Mouse (Mus musculus) MEL (cell line): ENCODE measurements at regions not wholly inside any gene's neighbourhood (a gene's known extent, or its start where the extent isn't known, plus 50 kb on each side); places are given as distances from the start of the nearest gene placed in this dataset.

ENCODE experiments used
- DNase-seq: peaks from one replicate; pipeline ENCODE4 v3.0.0; 2011; ENCODE audit warnings: low read depth, low spot score
- H3K27ac ChIP-seq: 2 replicates; pipeline ENCODE4 v1.5.1; 2012; ENCODE audit warnings: low read depth, mild to moderate bottlenecking, control low read depth, low read length, moderate library complexity; ENCODE audit not compliant: control insufficient read depth
- H3K27me3 ChIP-seq, 2 experiments: fragments of 150-350 bp in 1 of 2; sonication (generic) in 1 of 2; 2 replicates each; pipeline ENCODE4 v1.6.1; 2012; ENCODE audit warnings: low read length in 2 of 2, mild to moderate bottlenecking in 2 of 2, improper control_type of control experiment in 1 of 2, moderate library complexity in 1 of 2; ENCODE audit not compliant: insufficient read depth in 2 of 2, control insufficient read depth in 1 of 2
- H3K36me3 ChIP-seq, 2 experiments: 2 replicates each; pipeline ENCODE4 v1.6.1; 2012 to 2014; ENCODE audit warnings: low read length in 2 of 2, improper control_type of control experiment in 1 of 2, inconsistent platforms in 1 of 2, mild to moderate bottlenecking in 1 of 2; ENCODE audit not compliant: insufficient read depth in 2 of 2, control insufficient read depth in 1 of 2
- H3K4me1 ChIP-seq, 2 experiments: fragments of 150-350 bp in 1 of 2; sonication (generic) in 1 of 2; 2 replicates each; pipeline ENCODE4 v1.6.1; 2012; ENCODE audit warnings: low read length in 2 of 2, improper control_type of control experiment in 1 of 2, mild to moderate bottlenecking in 1 of 2; ENCODE audit not compliant: insufficient read depth in 2 of 2, control insufficient read depth in 1 of 2
- H3K4me3 ChIP-seq, 2 experiments: fragments of 150-350 bp in 1 of 2; sonication (generic) in 1 of 2; 2 replicates each; pipeline ENCODE4 v1.5.1; 2012; ENCODE audit warnings: low read depth in 2 of 2, low read length in 2 of 2, mild to moderate bottlenecking in 2 of 2, moderate library complexity in 2 of 2, control low read depth in 1 of 2, improper control_type of control experiment in 1 of 2; ENCODE audit not compliant: control insufficient read depth in 1 of 2, insufficient read depth in 1 of 2
- H3K79me2 ChIP-seq: 2 replicates; pipeline ENCODE4 v1.6.1; 2012; ENCODE audit warnings: mild to moderate bottlenecking, low read length, moderate library complexity; ENCODE audit not compliant: control insufficient read depth, poor library complexity, insufficient read depth
- H3K9ac ChIP-seq: 2 replicates; pipeline ENCODE4 v1.6.1; 2012; ENCODE audit warnings: low read depth, mild to moderate bottlenecking, control low read depth, low read length, moderate library complexity; ENCODE audit not compliant: control insufficient read depth, poor library complexity, severe bottlenecking
- H3K9me3 ChIP-seq: fragments of 150-350 bp; sonication (generic); replicated peaks from 2 replicates; pipeline ENCODE4 v1.6.1; 2012; ENCODE audit warnings: mild to moderate bottlenecking, low read length, improper control_type of control experiment, moderate library complexity; ENCODE audit not compliant: insufficient read depth
- BHLHE40 ChIP-seq: IDR thresholded peaks from 2 replicates; pipeline ENCODE4 v1.6.1; 2012; ENCODE audit warnings: low read depth, mild to moderate bottlenecking, inconsistent platforms, low read length, improper control_type of control experiment, borderline replicate concordance
- CHD1 ChIP-seq: IDR thresholded peaks from 2 replicates; pipeline ENCODE4 v1.6.1; 2012; ENCODE audit warnings: low read depth, mild to moderate bottlenecking, inconsistent platforms, low read length, improper control_type of control experiment
- E2F4 ChIP-seq: IDR thresholded peaks from 2 replicates; pipeline ENCODE4 v1.6.1; 2011; ENCODE audit warnings: low read depth, low read length, improper control_type of control experiment, borderline replicate concordance
- ELF1 ChIP-seq: IDR thresholded peaks from 2 replicates; pipeline ENCODE4 v1.6.1; 2014; ENCODE audit warnings: low read depth, mild to moderate bottlenecking, inconsistent platforms, low read length, improper control_type of control experiment, moderate library complexity
- GABPA ChIP-seq: IDR thresholded peaks from 2 replicates; pipeline ENCODE4 v1.6.1; 2012; ENCODE audit warnings: low read depth, mild to moderate bottlenecking, inconsistent platforms, low read length, improper control_type of control experiment, moderate library complexity
- GATA1 ChIP-seq: IDR thresholded peaks from 2 replicates; pipeline ENCODE4 v1.6.1; 2011; ENCODE audit warnings: low read depth, low read length, improper control_type of control experiment
- HCFC1 ChIP-seq: IDR thresholded peaks from 2 replicates; pipeline ENCODE4 v1.6.1; 2012; ENCODE audit warnings: low read depth, mild to moderate bottlenecking, inconsistent platforms, low read length, improper control_type of control experiment, moderate library complexity
- MAX ChIP-seq: IDR thresholded peaks from 2 replicates; pipeline ENCODE4 v1.6.1; 2011; ENCODE audit warnings: low read length, improper control_type of control experiment
- MXI1 ChIP-seq: IDR thresholded peaks from 2 replicates; pipeline ENCODE4 v1.6.1; 2011; ENCODE audit warnings: mild to moderate bottlenecking, low read depth, low read length, improper control_type of control experiment
- MYB ChIP-seq: IDR thresholded peaks from 2 replicates; pipeline ENCODE4 v1.6.1; 2011; ENCODE audit warnings: mild to moderate bottlenecking, low read depth, low read length, improper control_type of control experiment
- MYC ChIP-seq: IDR thresholded peaks from 2 replicates; pipeline ENCODE4 v1.6.1; 2011; ENCODE audit warnings: low read depth, mild to moderate bottlenecking, low read length, improper control_type of control experiment, moderate library complexity
- NELFE ChIP-seq: IDR thresholded peaks from 2 replicates; pipeline ENCODE4 v1.6.1; 2011; ENCODE audit warnings: low read depth, low read length, improper control_type of control experiment
- NRF1 ChIP-seq: IDR thresholded peaks from 2 replicates; pipeline ENCODE4 v1.6.1; 2014; ENCODE audit warnings: low read depth, mild to moderate bottlenecking, inconsistent platforms, low read length, improper control_type of control experiment, moderate library complexity; ENCODE audit not compliant: poor library complexity, insufficient read depth, severe bottlenecking
- POLR2AphosphoS2 ChIP-seq: IDR thresholded peaks from 2 replicates; pipeline ENCODE4 v1.6.1; 2011; ENCODE audit warnings: low read length, improper control_type of control experiment
- POLR2AphosphoS5 ChIP-seq: IDR thresholded peaks from 2 replicates; pipeline ENCODE4 v1.6.1; 2012; ENCODE audit warnings: low read depth, borderline replicate concordance, mild to moderate bottlenecking, inconsistent platforms, low read length, moderate library complexity, mixed read lengths
- RAD21 ChIP-seq: IDR thresholded peaks from 2 replicates; pipeline ENCODE4 v1.6.1; 2011; ENCODE audit warnings: mild to moderate bottlenecking, low read depth, low read length, improper control_type of control experiment
- RCOR1 ChIP-seq: IDR thresholded peaks from 2 replicates; pipeline ENCODE4 v1.6.1; 2012; ENCODE audit warnings: low read depth, mild to moderate bottlenecking, inconsistent platforms, low read length, improper control_type of control experiment
- SMC3 ChIP-seq: IDR thresholded peaks from 2 replicates; pipeline ENCODE4 v1.6.1; 2011; ENCODE audit warnings: low read depth, low read length, improper control_type of control experiment
- TAL1 ChIP-seq: IDR thresholded peaks from 2 replicates; pipeline ENCODE4 v1.6.1; 2012; ENCODE audit warnings: mild to moderate bottlenecking, inconsistent platforms, low read length, moderate library complexity, mixed read lengths
- TBP ChIP-seq: IDR thresholded peaks from 2 replicates; pipeline ENCODE4 v1.8.0; 2011; ENCODE audit warnings: low read depth, low read length, improper control_type of control experiment
- TCF12 ChIP-seq: IDR thresholded peaks from 2 replicates; pipeline ENCODE4 v1.6.1; 2014; ENCODE audit warnings: low read depth, mild to moderate bottlenecking, inconsistent platforms, low read length, improper control_type of control experiment, moderate library complexity
- UBTF ChIP-seq: IDR thresholded peaks from 2 replicates; pipeline ENCODE4 v1.6.1; 2012; ENCODE audit warnings: low read depth, mild to moderate bottlenecking, inconsistent platforms, low read length, improper control_type of control experiment, moderate library complexity, borderline replicate concordance; ENCODE audit not compliant: insufficient read depth
- ZKSCAN1 ChIP-seq: IDR thresholded peaks from 2 replicates; pipeline ENCODE4 v1.6.1; 2012; ENCODE audit warnings: low read depth, mild to moderate bottlenecking, inconsistent platforms, low read length, improper control_type of control experiment, moderate library complexity

DNA sequence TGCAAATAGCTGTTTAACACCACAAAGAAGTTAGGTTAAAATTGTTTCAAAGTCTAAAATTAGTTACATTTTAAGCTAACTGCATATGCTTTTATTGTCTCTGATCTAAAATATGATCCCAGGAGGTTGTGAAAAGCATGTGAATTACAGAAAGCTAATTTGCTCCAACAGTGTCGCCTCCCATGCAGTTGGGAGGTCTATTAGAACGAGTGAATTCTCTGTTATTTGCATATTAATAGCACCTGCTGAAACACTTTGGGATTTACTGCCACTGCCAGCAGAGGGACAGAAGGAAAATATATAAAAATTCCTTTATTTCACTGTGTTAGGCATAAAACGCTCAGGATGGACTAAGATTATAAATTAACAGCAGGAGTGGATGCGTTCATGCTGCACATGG, 947.7 kb downstream of the 5730522E02Rik start:
- TF ChIP-seq RCOR1 (no peak), GABPA (no peak), MXI1 (no peak), NELFE (no peak), POLR2AphosphoS2 (no peak), ZKSCAN1 (no peak), SMC3 (no peak), TAL1 (no peak), GATA1 (no peak), HCFC1 (no peak), NRF1 (no peak), TCF12 (no peak)
- Histone ChIP-seq H3K4me1 (no peaks in the 10 kb centered on the region), H3K79me2 (no peaks in the 10 kb centered on the region)

DNA sequence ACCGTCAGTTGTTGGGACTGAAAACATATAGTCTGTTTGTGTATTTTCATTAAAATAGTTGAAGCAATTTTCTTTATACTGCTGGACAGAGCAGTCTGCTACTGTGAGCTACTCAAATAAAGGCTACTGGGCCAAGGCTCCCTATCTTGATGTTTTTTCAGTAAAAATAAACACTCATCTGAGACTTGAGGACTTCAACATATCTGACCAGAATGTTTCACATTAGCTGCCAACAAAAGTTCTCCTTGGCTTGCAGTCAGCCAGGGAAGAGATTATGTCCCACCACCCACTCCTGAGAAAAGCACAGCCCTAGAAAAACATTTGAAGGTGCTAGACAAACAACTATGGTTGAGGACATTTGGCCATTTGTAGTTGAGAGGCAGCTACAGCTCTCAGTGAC, 950.9 kb downstream of the 5730522E02Rik start:
- H3K9ac ChIP-seq = no peak overlapping the region
- no peaks in the 10 kb centered on the region for H3K36me3 ChIP-seq
- no peak for DNase-seq
- H3K27ac ChIP-seq = no peak overlapping the region
- H3K9me3 ChIP-seq = no peaks in the 10 kb centered on the region
- H3K79me2 ChIP-seq = no peaks in the 10 kb centered on the region
- no peak for TF ChIP-seq SMC3
- no peak for TF ChIP-seq NRF1
- no peak for TF ChIP-seq POLR2AphosphoS5
- no peak for TF ChIP-seq TAL1
- no peak for TF ChIP-seq TCF12
- TF ChIP-seq ELF1 = no peak
- TF ChIP-seq RAD21 = no peak
- no peak for TF ChIP-seq MXI1
- no peak for TF ChIP-seq E2F4
- TF ChIP-seq UBTF = no peak
- TF ChIP-seq MYB = no peak
- no peak for TF ChIP-seq MAX
- no peak for TF ChIP-seq RCOR1
- no peak for TF ChIP-seq BHLHE40
- no peak for TF ChIP-seq ZKSCAN1
- TF ChIP-seq CHD1 = no peak
- TF ChIP-seq HCFC1 = no peak
- TF ChIP-seq MYC = no peak
- no peak for TF ChIP-seq POLR2AphosphoS2
- TF ChIP-seq TBP = no peak
- no peaks in the 10 kb centered on the region for H3K27me3 ChIP-seq
- H3K4me3 ChIP-seq = no peak overlapping the region
- H3K4me1 ChIP-seq = no peaks in the 10 kb centered on the region

More for the DNA sequence above, 947.7 kb downstream of the 5730522E02Rik start:
- no peaks in the 10 kb centered on the region for H3K27me3 ChIP-seq
- no peaks in the 10 kb centered on the region for H3K36me3 ChIP-seq
- H3K4me3 ChIP-seq = no peak overlapping the region
- no peak overlapping the region for H3K9ac ChIP-seq
- no peaks in the 10 kb centered on the region for H3K9me3 ChIP-seq
- no peak overlapping the region for H3K27ac ChIP-seq
- DNase-seq = no peak
